Mouse (Mus musculus) spleen, adult 18-20 months (tissue): ENCODE results near the gene Dop1b.
"Not testable (repeated sequence)": the region's sequence is repeated elsewhere in the genome, so short reads cannot be mapped to it uniquely, and the experiment has no call there.

ENCODE experiments used
- DNase-seq, 2 experiments: peaks; one replicate each; pipeline ENCODE4 v3.0.0; 2022; ENCODE audit warnings: mixed read lengths in 2 of 2

The Dop1b gene

DNA sequence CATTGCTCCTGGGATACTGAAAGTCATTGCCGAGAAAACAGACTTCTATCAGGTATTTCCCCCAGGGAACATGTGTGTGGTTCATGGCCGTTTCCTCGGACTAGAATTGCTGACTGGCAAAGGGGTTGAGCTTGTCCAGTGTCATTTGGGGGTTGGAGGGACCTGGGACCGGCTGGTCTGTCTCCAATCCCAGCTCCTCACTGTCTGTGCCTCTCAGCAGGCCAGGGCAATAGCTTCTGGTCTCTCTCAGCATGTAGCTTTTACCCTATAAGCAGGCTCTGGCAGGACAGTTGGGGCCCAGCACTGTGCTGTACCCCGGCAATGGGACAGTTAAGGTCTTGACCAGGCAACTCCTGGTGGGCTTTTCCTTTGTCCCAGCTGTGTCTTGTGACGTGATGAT, 51.7 kb downstream of the Dop1b start:
- no peak for DNase-seq

DNA sequence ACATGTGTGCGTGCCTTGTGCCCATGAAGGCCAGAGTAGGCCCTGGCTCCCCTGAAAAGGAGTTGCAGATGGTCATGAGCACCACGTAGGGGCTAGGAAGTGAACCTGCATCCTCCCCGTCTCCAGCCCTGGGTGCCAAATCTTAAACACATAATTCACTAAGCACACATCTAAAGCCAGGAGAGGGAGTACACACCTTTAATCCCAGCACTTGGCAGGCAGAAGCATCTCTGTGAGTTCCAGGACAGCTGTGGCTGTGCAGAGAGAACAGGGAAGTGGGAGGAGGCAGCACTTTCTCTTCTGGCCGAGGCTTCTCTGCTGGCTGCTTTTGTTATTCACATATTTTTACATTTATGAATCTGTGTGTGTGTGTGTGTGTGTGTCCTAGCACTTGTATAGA, 52.9 kb downstream of the Dop1b start:
- no peak for DNase-seq

DNA sequence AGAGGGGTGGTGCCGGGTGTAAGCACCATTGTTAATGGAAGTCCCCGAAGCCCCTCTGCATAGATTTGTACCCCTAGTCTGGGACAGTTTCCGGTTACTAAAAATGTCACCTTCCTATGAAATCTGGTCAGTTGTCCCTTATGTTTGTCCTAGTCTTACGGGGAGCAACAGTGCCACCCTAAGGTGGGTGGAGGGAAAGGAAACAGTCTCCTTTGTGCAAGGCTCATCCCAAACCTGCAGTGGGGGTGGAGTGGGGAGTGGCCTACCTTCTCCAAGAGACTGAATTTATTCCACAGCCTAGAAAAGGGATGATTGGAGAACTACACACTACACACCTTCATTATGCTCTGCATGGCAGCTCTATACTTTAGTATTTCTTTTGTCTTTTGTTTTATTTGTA, 55.3 kb downstream of the Dop1b start:
- DNase-seq = no peak

DNA sequence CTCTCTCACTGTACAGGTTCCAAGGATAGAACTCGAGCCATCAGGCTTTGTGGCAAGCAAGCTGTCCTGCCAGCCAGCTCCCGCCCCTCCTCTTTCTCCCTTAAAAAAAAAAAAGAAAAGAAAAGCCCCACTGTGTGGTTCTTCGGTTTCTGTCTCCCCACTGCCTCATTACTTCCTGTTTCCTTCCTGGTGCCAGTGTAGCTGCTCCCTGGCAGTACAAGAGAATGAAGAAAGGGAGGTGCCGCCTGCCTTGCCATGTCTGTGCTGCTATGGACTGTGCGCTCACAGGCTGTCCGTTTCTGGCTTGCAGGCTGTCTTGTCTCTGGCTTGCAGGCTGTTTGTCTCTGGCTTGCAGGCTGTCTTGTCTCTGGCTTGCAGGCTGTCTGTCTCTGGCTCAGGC, 55.8 kb downstream of the Dop1b start:
- no peak for DNase-seq

DNA sequence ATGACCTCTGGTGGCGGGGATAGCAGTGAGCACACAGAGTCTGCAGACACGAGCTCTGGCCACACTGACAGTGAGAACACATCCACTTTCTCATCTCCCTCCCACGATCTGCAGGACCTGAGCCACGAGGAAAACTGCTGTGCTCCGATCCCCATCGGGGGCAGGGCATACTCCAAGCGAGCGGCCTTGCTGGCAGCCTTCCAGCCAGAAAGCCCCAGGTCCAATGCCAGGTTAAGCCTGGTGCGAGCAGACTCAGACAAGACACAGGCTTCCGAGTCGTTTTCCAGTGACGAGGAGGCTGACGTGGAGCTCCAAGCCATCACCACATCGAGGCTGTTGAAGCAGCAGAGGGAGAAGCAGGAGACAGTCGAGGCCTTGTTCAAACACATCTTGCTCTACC, 57.9 kb downstream of the Dop1b start:
- DNase-seq = no peak

DNA sequence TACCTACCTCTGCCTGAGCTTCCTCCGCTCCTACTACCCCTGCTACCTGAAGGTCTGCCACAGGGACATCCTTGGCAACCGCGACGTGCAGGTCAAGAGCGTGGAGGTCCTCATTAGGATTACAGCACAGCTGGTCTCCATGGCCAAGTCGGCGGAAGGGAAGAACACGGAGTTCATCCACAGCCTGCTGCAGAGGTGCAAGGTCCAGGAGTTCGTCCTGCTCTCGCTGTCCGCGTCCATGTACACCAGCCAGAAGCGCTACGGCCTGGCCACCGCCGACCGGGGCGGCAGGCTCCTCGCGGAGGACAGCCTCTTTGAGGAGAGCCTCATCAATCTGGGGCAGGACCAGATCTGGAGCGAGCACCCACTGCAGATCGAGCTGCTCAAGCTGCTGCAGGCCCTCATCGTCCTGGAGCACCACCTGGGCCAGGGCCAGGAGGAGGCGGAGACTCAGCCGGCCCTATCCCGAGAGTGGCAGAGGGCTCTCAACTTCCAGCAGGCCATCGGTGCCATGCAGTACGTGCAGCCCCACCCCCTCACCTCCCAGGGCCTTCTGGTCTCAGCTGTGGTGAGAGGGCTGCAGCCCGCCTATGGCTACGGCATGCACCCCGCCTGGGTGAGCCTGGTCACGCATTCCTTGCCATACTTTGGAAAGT, 58.7 kb downstream of the Dop1b start:
- DNase-seq = no peak

DNA sequence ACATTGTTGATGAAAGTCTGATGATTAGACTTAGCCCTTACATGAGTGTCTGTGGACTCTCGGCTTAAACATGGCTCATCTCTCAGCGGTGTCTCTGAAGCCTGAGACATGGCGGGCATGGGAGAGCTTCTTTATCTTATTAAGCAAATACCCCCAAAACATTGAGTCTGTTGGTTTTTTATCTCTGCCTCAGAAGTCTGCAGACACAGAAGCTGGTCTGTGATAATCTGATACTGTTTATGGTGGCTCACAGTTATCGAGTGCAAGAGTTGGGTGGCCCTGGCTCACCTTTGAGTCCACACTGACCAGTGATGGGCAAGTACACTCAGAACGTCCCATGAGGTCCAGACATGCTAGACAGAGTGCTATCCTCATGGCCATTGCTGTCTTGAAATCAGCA, 63.0 kb downstream of the Dop1b start:
- no peak for DNase-seq

DNA sequence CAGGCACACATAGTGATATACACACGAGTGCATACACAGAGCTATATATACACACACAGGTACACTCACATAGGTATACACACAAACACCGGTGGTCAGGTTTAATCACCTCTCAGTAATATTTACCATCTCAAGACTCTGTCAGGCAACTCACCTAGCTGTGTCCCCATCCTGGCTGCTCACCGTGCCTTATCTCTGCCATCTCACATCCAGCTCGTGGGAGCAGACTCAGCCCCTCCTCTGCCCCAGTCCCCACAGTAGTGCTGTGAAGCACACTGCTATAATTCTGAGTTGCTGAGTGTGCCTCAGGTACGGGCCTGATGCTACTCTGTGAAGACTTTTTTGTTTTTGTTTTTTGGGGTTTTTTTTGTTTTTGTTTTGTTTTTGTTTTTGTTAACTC, 64.8 kb downstream of the Dop1b start:
- DNase-seq = no peak

DNA sequence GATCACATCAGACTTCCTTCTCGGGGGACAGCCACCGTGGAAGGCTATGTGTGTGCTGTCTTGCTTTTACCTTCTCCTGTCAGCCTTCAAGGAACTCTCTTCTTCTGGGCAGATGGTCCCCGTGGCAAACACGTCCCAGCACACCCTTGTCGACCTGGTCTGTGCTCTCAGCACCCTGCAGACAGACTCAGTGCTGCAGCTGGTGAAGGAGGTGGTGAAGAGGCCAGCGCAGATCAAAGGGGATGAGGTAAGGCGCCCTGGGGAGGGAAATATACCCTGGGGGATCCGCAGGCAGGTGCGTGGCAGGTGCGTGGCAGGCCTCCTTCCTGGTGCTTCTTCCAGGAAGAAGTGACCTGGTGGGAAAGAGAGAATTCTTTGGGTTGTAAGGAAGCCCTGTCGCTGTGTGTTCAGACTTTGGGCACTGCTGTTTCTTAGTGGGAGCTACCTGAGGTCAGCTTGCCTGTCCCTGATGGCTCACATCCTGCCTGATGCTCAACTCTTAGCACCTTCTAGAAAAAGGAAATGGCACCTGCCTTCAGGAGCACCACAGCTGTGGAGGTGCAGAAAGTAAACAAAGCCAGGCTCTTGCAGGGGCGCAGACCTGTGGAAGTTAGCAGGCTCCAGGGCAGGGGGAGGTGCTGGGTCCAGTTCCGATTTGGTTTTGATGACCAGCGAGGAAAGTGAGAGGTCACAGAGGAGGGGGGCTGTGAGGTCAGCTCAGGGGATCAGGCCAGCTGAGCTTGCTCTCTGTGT, 65.7 kb downstream of the Dop1b start:
- no peak for DNase-seq

DNA sequence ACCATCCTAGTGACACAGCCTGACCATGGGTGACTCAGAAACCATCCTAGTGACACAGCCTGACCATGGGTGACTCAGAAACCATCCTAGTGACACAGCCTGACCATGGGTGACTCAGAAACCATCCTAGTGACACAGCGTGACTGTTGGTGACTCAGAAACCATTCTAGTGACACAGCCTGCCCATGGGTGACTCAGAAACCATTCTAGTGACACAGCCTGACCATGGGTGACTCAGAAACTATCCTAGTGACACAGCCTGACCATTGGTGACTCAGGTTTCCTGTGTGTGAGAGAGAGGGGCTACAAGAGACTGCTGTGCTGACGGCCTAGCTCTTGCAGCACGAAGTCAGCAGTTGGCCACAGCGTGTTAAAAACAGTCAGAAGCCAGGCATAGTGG, 66.7 kb downstream of the Dop1b start:
- DNase-seq = not testable (repeated sequence)

DNA sequence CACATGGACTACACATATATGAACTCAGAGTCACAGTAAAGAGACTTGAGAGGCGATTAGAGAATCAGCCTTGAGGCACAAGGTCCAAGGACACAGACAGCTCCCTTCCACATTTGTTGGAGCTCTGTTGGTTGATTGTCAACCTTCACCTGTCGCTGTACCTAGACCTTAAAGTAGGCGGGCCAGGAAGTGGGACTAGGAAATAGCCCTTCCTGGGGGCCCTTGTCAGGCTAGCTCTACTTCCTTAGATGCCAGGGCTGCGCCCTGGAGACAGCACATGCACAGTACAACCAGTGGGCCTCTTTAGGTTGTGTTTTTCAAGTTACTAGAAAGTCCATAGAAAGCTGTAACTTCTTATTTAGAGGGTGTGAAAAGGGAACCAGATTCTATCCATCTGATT, 67.8 kb downstream of the Dop1b start:
- DNase-seq = no peak

DNA sequence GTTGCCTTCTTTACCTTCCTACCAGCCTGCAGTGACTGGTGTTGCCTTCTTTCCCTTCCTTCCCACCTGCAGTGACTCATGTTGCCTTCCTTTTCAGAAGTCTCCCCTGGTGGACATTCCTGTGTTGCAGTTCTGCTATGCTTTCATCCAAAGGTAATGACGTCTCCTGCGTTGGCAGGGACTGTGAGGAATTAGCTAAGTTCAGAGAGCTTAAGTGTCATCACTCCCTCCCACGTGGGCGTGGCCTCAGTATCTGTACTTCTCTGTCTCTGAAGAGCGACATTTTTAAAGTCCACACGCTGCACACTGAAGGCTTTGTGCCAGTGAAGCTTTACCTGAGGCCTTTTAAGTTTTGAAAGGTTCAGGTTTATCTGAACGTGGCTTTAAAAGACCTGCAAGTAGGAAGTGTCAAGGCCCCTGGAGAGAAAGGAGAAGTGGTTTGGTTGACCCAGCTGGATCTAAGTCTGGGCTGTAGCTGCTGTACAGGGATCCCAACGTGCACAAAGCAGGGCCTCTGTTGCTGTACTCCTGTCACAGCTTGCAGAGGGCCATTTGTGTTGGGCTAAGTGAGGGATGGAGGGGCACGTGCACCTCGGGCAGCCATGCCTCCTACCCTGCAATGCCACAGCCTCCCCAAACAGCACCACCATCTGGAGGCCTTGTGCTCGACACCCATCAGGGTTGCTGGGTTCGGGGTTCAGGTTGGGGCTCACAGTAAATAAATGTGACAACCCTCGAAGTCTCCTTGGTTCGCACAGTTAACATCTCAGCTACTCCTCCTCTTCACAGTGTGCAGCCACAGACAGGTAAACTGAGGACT, 69.2 kb downstream of the Dop1b start:
- DNase-seq = peak in 1 of 2 experiments; percentile 57

DNA sequence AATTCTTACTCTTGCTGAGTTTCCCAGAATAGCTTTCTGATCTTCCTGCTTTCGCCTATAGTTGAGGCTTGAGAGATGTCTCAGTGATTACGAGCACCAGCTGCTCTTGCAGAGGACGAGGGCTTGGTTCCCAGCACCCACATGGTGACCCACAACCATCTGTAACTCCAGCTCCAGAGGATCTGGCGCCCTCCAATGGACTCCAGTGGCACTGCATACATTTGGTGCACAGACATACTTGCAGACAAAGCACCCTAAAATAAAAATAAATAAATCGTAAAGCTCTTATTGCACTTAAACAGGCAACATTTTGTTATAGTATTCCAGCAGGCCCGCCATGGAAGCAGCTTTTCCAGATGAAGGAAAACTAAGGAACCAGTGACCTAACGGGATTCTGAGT, 72.5 kb downstream of the Dop1b start:
- DNase-seq = no peak

DNA sequence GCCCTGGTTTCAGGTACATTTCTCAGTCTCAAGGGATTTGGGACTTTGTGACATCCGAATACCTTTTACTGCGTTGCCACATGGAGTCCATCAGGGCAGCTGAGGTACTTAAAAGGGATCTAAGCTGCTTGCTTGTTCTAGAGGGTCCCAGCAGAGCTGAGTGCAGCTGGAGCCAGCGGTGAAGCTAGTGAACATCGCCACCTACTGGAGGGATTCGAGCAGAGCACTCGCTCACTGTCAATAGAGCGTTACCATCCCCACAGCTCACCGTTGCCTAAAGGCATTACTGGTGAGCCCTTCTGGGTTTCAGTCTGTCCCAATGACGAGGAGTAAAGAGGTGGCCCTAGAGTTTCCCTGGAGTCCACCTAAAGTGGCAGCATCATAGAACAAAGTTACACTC, 74.1 kb downstream of the Dop1b start:
- DNase-seq = no peak

DNA sequence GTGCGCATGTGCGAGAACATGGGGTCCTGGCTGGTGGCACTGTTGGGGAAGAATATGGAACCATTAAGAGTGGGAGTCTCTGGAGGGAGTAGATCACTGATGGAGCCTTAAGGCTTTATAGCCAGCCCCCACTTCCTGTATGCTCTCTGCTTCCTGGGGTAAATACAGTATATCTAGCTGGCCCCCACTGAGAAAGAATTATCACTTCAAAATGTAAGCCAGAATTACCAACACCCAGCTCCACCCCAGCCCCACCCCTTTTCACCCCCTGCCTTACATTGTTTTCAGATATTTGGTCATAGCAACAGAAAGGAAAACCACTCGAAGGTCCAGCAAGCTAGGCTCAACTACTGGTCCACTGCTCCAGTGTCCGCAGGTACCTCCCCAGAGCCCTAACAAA, 76.7 kb downstream of the Dop1b start:
- DNase-seq = no peak

DNA sequence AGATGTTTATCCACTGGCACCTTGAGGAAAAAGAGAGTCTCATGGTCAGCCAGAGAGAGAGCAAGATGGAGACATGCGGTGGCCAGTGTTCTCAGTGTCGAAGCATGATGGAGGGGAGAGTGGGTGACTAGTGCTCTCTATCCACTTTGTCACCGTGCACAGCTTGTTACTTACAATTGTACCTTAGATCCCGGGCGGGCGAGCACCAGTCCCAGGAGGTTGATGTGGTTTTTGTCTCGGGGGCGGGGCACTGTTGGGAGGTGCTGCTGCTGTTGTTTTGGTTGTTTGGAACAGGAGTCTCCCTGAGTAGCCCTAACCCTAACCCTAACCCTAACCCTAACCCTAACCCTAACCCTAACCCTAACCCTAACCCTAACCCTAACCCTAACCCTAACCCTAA, 77.2 kb downstream of the Dop1b start:
- DNase-seq = peak; percentile 65

DNA sequence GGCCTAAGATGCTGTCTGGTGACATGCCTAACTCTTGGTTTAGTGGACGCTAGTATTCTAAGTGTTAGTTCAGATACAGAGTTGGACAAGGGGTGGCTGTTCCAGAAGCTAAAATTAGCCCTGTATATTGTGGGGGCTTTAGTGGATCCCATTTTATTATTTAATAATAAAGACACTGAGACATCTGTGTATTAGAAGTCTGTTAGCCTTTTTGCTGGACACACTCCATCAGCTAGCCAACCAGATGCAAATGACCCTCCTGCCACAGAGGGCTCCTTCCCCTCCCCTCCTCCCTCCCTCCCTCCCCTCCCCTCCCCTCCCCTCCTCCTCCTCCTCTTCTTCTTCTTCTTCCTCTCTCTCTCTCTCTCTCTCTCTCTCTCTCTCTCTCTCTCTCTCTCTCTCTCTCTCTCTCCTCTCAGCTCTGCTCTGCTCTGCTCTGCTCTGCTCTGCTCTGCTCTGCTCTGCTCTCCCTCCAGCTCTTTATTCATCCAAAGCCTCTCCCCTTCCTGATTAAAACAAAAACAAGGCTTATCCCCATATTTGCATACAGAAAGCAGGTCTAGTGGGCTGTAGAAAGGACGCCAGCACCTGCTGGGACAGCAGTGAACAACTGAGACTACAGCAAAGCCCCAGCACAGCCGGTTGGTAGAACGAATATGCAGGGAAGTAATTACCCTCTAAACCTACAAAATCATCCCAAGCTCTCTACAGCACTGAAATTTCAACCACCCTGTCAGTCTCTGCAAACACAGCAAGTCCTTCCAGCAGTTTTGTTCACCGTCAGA, 78.5 kb downstream of the Dop1b start:
- peak in 1 of 2 experiments; percentile 25 for DNase-seq

DNA sequence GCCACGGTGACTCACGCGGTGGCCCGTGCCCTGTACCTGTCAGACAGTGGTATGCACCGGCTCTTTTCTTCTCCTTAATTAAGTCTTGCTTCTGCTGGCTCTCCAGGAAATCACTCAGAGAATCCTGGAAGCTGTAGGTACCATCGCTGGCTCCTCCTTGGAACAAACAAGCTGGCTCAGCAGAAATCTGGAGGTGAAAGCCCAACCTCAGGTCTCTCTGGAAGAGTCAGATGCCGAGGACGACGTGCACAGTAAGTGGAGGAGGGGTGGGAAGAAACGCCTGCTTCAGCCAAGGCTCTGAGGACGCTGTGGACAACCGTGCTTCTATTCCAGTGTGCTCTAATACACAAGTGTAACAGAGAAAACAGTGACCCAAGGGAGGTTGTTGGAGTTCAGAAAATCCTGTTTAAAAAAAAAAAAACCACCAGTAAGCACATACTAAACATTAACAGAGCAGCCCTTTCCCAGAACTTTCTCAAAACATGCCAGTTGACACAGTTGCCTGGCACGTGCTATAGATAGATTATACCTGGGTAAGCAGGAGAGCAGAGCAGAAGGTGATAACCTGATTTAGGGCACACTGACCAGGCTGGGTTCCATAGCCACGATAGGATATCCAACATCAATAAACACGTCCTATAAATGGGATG, 81.4 kb downstream of the Dop1b start:
- no peak for DNase-seq

DNA sequence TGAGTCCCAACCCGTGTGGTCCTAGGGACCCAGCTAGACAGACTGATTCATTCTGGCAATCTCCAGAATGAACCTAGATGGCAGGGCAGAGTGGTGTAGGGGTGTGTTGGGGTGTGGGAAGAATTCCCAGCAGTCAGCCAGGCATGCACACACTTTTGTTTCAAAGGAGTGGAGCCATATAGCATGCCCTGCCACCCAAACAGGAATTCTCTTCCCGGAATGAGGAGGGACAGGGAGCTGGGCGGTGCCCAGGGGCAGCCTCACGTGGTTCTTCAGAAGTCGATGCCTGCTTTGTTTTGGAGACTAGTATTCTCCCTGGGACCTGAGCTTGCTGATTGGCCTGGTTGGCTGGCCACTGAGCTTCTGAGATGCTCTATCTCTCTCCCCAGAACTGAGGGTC, 83.1 kb downstream of the Dop1b start:
- DNase-seq = no peak

DNA sequence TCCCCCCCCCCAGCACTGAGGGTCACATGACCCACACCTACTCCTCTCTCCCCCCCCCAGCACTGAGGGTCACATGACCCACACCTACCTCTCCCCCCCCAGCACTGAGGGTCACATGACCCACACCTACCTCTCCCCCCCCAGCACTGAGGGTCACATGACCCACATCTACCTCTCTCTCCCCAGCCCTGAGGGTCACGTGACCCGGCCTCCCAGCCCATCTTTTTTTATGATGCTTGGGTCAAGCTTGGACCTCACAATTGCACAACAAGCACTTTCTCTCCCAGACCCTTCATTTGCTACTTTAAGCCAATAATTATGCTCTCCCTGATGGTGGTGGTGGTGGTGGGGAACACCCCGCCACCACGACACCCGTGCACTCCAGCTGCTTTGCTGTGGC, 83.7 kb downstream of the Dop1b start:
- no peak for DNase-seq

DNA sequence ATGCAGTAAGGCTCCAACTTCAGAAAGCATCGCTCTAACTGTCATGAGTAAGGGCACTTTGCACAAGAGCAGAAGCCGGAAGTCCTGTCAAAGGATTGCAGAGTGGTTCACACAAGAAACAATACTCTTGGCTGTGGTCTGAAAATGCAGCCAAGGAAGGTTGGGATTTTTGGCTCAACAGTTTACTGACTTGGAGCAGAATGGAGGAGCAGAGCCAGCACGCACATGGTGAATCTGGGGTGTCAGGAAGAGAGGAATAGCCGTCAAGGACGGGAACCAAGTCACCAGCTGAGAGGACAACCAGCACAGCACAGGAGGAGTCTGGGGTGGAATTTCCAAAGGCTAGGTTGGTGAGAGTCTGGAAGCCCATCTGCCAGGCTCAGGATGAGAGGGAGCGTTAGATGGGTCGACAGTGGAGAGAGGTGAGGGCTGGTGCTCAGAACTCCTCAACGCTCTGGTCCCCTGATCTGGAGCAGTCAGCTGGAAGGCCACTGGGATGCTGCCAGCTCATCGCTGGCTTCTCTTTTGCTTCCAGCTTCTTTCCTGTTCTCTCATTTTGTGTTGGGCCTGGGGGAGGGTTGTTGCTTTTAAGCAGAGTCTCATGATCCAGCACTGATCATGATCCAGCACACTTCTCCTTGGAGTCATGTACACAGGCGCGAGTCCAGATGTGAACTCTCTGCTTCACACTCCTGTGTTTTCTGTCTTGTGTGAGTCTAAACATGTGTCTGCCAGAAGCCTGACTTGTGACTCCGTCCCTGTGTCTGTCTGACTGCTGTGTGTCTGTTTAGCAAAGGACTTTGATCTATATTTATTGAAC, 85.5 kb downstream of the Dop1b start:
- DNase-seq = no peak
